ENCODE assay signal across 13 mouse cellular contexts in genomic region chr7:114155053-114155865, GRCm38 (mm10). TPM values are rescaled to one million over a fixed set of nuclear protein-coding genes. Genes with fewer than 3 reads are reported as not detected.
A peak's percentile ranks its signal among the peaks of the same experiment; 100 is the strongest.
DNase-seq lines count a peak whose midpoint lies in the region; ATAC-seq lines count a peak whose summit lies in the region.
"Had no signal": no experiment of that assay in that cellular context is flagged by ENCODE, and none has a peak within 500 bp of the region (broad histone marks: within the 10 kb centered on the region; RNA-seq: fewer than 3 reads in every experiment).

No protein-coding gene starts in this region.

- no peak for DNase-seq in forebrain, embryonic 11.5 days (ENCODE audit: low spot score)
- no peak for DNase-seq in neural tube, embryonic 10.5 days (ENCODE audit: extremely low spot score, low spot score)
- DNase-seq in natural killer cell, adult 2 months (ENCODE audit: low spot score in 2 of 2) = no peak
- DNase-seq in frontal cortex, postnatal 10 days (ENCODE audit: low spot score in 2 of 2) = no peak
- DNase-seq: gastrocnemius, postnatal 14 days; right cerebral cortex, postnatal 25 days had no signal

- H3K4me1 ChIP-seq in forebrain, embryonic 12.5 days = peaks cover 5% of the 10 kb centered on the region; the same call in 1 of the 2 replicates
- H3K4me1 ChIP-seq in forebrain, embryonic 11.5 days (replicated peaks; ENCODE audit: control insufficient read depth, insufficient read depth, low read length) = no peaks in the 10 kb centered on the region; the same call in 1 of the 2 replicates
- peaks cover 9% of the 10 kb centered on the region for H3K4me1 ChIP-seq in neural tube, embryonic 13.5 days (replicated peaks)
- H3K4me1 ChIP-seq in lung, embryonic 16.5 days (replicated peaks; ENCODE audit: control insufficient read depth, insufficient read depth, low read length) = peaks cover 5% of the 10 kb centered on the region
- H3K4me1 ChIP-seq: embryonic facial prominence, embryonic 15.5 days had no signal

- 78% methylated on average over 5 of the region's 5 CpGs for WGBS in forebrain, embryonic 12.5 days
- 79% methylated on average over 5 of the region's 5 CpGs for WGBS in forebrain, embryonic 11.5 days
- WGBS in neural tube, embryonic 13.5 days = 39% methylated on average over 5 of the region's 5 CpGs
- 24% methylated on average over 5 of the region's 5 CpGs for WGBS in lung, embryonic 16.5 days

- peak; percentile 36; the same call in 1 of the 2 replicates for ATAC-seq in forebrain, embryonic 12.5 days (ENCODE audit: low FRiP score)
- ATAC-seq in forebrain, embryonic 11.5 days (replicated peaks; ENCODE audit: low FRiP score) = no peak
- peak; percentile 67 for ATAC-seq in neural tube, embryonic 13.5 days (ENCODE audit: low read depth)
- peak; percentile 97 for ATAC-seq in lung, embryonic 16.5 days (ENCODE audit: low read depth)
- ATAC-seq in activated CD4-positive, CD25-positive, alpha-beta regulatory T cell, adult 4 months = no peak

- no peak overlapping the region for H3K4me2 ChIP-seq in forebrain, embryonic 12.5 days
- no peak overlapping the region for H3K4me2 ChIP-seq in forebrain, embryonic 11.5 days (ENCODE audit: low read depth, low read length, severe bottlenecking)
- no peak overlapping the region for H3K4me2 ChIP-seq in neural tube, embryonic 13.5 days
- no peak overlapping the region for H3K4me2 ChIP-seq in lung, embryonic 16.5 days (ENCODE audit: low read depth, low read length)
- H3K4me2 ChIP-seq: embryonic facial prominence, embryonic 15.5 days had no signal

- H3K27me3 ChIP-seq in forebrain, embryonic 12.5 days = no peaks in the 10 kb centered on the region
- no peaks in the 10 kb centered on the region for H3K27me3 ChIP-seq in forebrain, embryonic 11.5 days (ENCODE audit: control insufficient read depth, insufficient read depth, low read length)
- H3K27me3 ChIP-seq in neural tube, embryonic 13.5 days = no peaks in the 10 kb centered on the region
- no peaks in the 10 kb centered on the region; the same call in 1 of the 2 replicates for H3K27me3 ChIP-seq in lung, embryonic 16.5 days (ENCODE audit: control insufficient read depth, insufficient read depth, low read depth, low read length)
- H3K27me3 ChIP-seq: embryonic facial prominence, embryonic 15.5 days had no signal

- no peak overlapping the region for H3K4me3 ChIP-seq in forebrain, embryonic 12.5 days (replicated peaks)
- H3K4me3 ChIP-seq in forebrain, embryonic 11.5 days (ENCODE audit: low read depth, low read length) = no peak overlapping the region
- no peak overlapping the region for H3K4me3 ChIP-seq in neural tube, embryonic 13.5 days
- no peak overlapping the region for H3K4me3 ChIP-seq in lung, embryonic 16.5 days (ENCODE audit: low read length)
- H3K4me3 ChIP-seq: embryonic facial prominence, embryonic 15.5 days; heart, embryonic 10.5 days; limb, embryonic 10.5 days had no signal

- H3K9ac ChIP-seq in forebrain, embryonic 12.5 days = no peak overlapping the region
- H3K9ac ChIP-seq in forebrain, embryonic 11.5 days (ENCODE audit: low read length) = no peak overlapping the region
- no peak overlapping the region for H3K9ac ChIP-seq in neural tube, embryonic 13.5 days
- no peak overlapping the region for H3K9ac ChIP-seq in lung, embryonic 16.5 days (ENCODE audit: low read length)
- H3K9ac ChIP-seq: embryonic facial prominence, embryonic 15.5 days had no signal

- H3K27ac ChIP-seq in forebrain, embryonic 12.5 days = 0 out of 2 replicates have a peak overlapping the region, but pooled peaks have one; percentile 36
- no peak overlapping the region for H3K27ac ChIP-seq in forebrain, embryonic 11.5 days (ENCODE audit: low read depth, low read length)
- H3K27ac ChIP-seq in neural tube, embryonic 13.5 days (replicated peaks) = no peak overlapping the region
- H3K27ac ChIP-seq in lung, embryonic 16.5 days (ENCODE audit: low read length) = peak overlapping the region; percentile 60
- H3K27ac ChIP-seq: embryonic facial prominence, embryonic 15.5 days; heart, embryonic 10.5 days; limb, embryonic 10.5 days had no signal

- peaks cover 3% of the 10 kb centered on the region; the same call in 1 of the 2 replicates for H3K9me3 ChIP-seq in forebrain, embryonic 12.5 days
- no peaks in the 10 kb centered on the region for H3K9me3 ChIP-seq in forebrain, embryonic 11.5 days (ENCODE audit: control insufficient read depth, low read length)
- H3K9me3 ChIP-seq in neural tube, embryonic 13.5 days = no peaks in the 10 kb centered on the region
- peaks cover 4% of the 10 kb centered on the region for H3K9me3 ChIP-seq in lung, embryonic 16.5 days (ENCODE audit: control insufficient read depth, low read length)
- H3K9me3 ChIP-seq: embryonic facial prominence, embryonic 15.5 days; heart, embryonic 10.5 days; limb, embryonic 10.5 days had no signal

- H3K36me3 ChIP-seq in forebrain, embryonic 12.5 days (replicated peaks) = no peaks in the 10 kb centered on the region
- no peaks in the 10 kb centered on the region for H3K36me3 ChIP-seq in forebrain, embryonic 11.5 days (ENCODE audit: control insufficient read depth, insufficient read depth, low read length)
- no peaks in the 10 kb centered on the region for H3K36me3 ChIP-seq in neural tube, embryonic 13.5 days
- H3K36me3 ChIP-seq in lung, embryonic 16.5 days (ENCODE audit: control insufficient read depth, insufficient read depth, low read length) = no peaks in the 10 kb centered on the region
- H3K36me3 ChIP-seq: embryonic facial prominence, embryonic 15.5 days; heart, embryonic 10.5 days; limb, embryonic 10.5 days had no signal

RNA-seq across cellular contexts. Expression of gene Rras2, which starts 37.7 kb away (rescaled TPM):
- 22.8 and 23.6 TPM in 2 replicates for polyA plus RNA-seq in forebrain, embryonic 12.5 days (2016; fragmentation: Nextera tagmentation; extraction: Ambion mirVana)
- polyA plus RNA-seq in forebrain, embryonic 11.5 days (2014; fragmentation: Nextera tagmentation; extraction: Ambion mirVana) = 25.6 and 26.6 TPM in 2 replicates
- polyA plus RNA-seq in neural tube, embryonic 13.5 days (2015; fragmentation: Nextera tagmentation; extraction: Ambion mirVana) = 17.7 TPM in 2 replicates
- polyA plus RNA-seq in lung, embryonic 16.5 days (2015; fragmentation: Nextera tagmentation; extraction: Ambion mirVana) = 40.1 and 45.1 TPM in 2 replicates
- polyA plus RNA-seq in activated CD4-positive, CD25-positive, alpha-beta regulatory T cell, adult 4 months (2017; shearing (Covaris generic)) = 10 to 100 TPM in 1 of 2 experiments, 1 to 10 TPM in 1; 8.8 to 17.4 TPM

Comparison
In these comparisons a context has a peak if more than half of its experiments do, and no peak if none do; other contexts are left out.
1. ATAC-seq: peak in forebrain, embryonic 12.5 days (single experiment), neural tube, embryonic 13.5 days (single experiment) and lung, embryonic 16.5 days (single experiment); none in forebrain, embryonic 11.5 days (single experiment) and activated CD4-positive, CD25-positive, alpha-beta regulatory T cell, adult 4 months (single experiment).
2. H3K27ac ChIP-seq: peak in forebrain, embryonic 12.5 days (single experiment) and lung, embryonic 16.5 days (single experiment); none in forebrain, embryonic 11.5 days (single experiment) and neural tube, embryonic 13.5 days (single experiment).